Mouse (Mus musculus) gastrocnemius, adult 2 months (tissue): ENCODE data around the gene S100a5. TPM values are rescaled to one million over a fixed set of nuclear protein-coding genes. Genes with fewer than 3 reads are reported as not detected.

Source experiments
- DNase-seq: peaks from one replicate; pipeline ENCODE4 v3.0.0; 2022
- H3K27ac ChIP-seq: fragments of 200-600 bp; 2 replicates; pipeline ENCODE4 v1.8.1; 2022; ENCODE audit warnings: mild to moderate bottlenecking
- H3K4me3 ChIP-seq: fragments of 200-600 bp; 2 replicates; pipeline ENCODE4 v1.8.1; 2022; ENCODE audit warnings: mild to moderate bottlenecking, moderate library complexity
- CTCF ChIP-seq: fragments of 200-600 bp; IDR thresholded peaks from 2 replicates; pipeline ENCODE4 v1.8.1; 2022; ENCODE audit warnings: antibody characterized with exemption, mild to moderate bottlenecking, moderate library complexity
- intact Hi-C: fragments of 180-260 bp; cut with DNase I; formaldehyde crosslinking; loops from one replicate; pipeline ENCODE4 v1.15.1; 2025
- total RNA-seq, 2 experiments: library from RNA; stranded (reverse); gene quantifications; 2 replicates each; pipeline ENCODE4 v1.2.3; 2021

S100a5 gene
- total RNA-seq, 2 experiments from 2014 or later = 2.7 TPM; not detected in 1

GRCm38 (mm10) chr3:90586906-90587305, 21.4 kb upstream of the S100a5 start:
- DNase-seq = peak; percentile 89
- peak overlapping the region; percentile 37 for H3K4me3 ChIP-seq
- no peak for TF ChIP-seq CTCF
- intact Hi-C loops = loop anchor here (5.0 to 10.0 kb wide), 3 partner anchors 45 to 120 kb away; partner anchors contain the start of gene S100a14
- H3K27ac ChIP-seq = peak overlapping the region; percentile 90

- Histone ChIP-seq H3K4me3 (peak overlapping the region; percentile 37), H3K27ac (peak overlapping the region; percentile 90)
- TF ChIP-seq CTCF = no peak
- no peak for DNase-seq
- intact Hi-C loops = loop anchor here (5.0 to 10.0 kb wide), 3 partner anchors 45 to 120 kb away; partner anchors contain the start of gene S100a14
These were observed 20.8 kb upstream of the S100a5 start for GRCm38 (mm10) chr3:90587361-90588101.

- intact Hi-C loops = loop anchor here (5.0 to 10.0 kb wide), 3 partner anchors 47 to 118 kb away; partner anchors contain the start of gene S100a14
These were observed 18.9 kb upstream of the S100a5 start for GRCm38 (mm10) chr3:90589390-90589789.

GRCm38 (mm10) chr3:90589947-90590346, 18.4 kb upstream of the S100a5 start, which contains the start of gene S100a2:
S100a2 (plus strand) TSS chr3:90590247.
- intact Hi-C loops = loop anchor here (5.0 to 10.0 kb wide), 3 partner anchors 48 to 117 kb away; partner anchors contain the start of gene S100a14
- DNase-seq = no peak
- TF ChIP-seq CTCF = no peak
- no peak within 1 kb of the TSS for H3K4me3 ChIP-seq
- peak within 1 kb of the TSS; percentile 53 for H3K27ac ChIP-seq

More at GRCm38 (mm10) chr3:90589390-90589789, 18.9 kb upstream of the S100a5 start:
- TF ChIP-seq CTCF = no peak
- no peak for DNase-seq
- H3K27ac ChIP-seq = peak overlapping the region; percentile 53
- no peak overlapping the region for H3K4me3 ChIP-seq

GRCm38 (mm10) chr3:90594466-90594865, 13.9 kb upstream of the S100a5 start:
- intact Hi-C loops = no loop called here
- TF ChIP-seq CTCF = no peak
- DNase-seq = no peak
- Histone ChIP-seq H3K27ac (no peak overlapping the region), H3K4me3 (no peak overlapping the region)

GRCm38 (mm10) chr3:90595556-90595955, 12.8 kb upstream of the S100a5 start:
- Histone ChIP-seq H3K27ac (no peak overlapping the region), H3K4me3 (no peak overlapping the region)
- TF ChIP-seq CTCF = no peak
- no peak for DNase-seq
- intact Hi-C loops = no loop called here

- H3K4me3 ChIP-seq = no peak overlapping the region
- H3K27ac ChIP-seq = peak overlapping the region; percentile 25; the same call in 1 of the 2 replicates
- no peak for DNase-seq
- intact Hi-C loops = no loop called here
- TF ChIP-seq CTCF = no peak
These were observed 11.5 kb upstream of the S100a5 start for GRCm38 (mm10) chr3:90596810-90597209.

GRCm38 (mm10) chr3:90597736-90598135, 10.6 kb upstream of the S100a5 start:
- intact Hi-C loops = no loop called here
- TF ChIP-seq CTCF = no peak
- DNase-seq = no peak
- H3K4me3 ChIP-seq = no peak overlapping the region
- H3K27ac ChIP-seq = peak overlapping the region; percentile 25; the same call in 1 of the 2 replicates

- intact Hi-C loops = no loop called here
- no peak for TF ChIP-seq CTCF
- no peak for DNase-seq
- H3K27ac ChIP-seq = no peak overlapping the region
- H3K4me3 ChIP-seq = no peak overlapping the region
These were observed 10.1 kb upstream of the S100a5 start for GRCm38 (mm10) chr3:90598212-90598611.

- TF ChIP-seq CTCF = no peak
- intact Hi-C loops = no loop called here
- Histone ChIP-seq H3K4me3 (no peak overlapping the region), H3K27ac (peak overlapping the region; percentile 72)
- DNase-seq = no peak
These were observed 8.9 kb upstream of the S100a5 start for GRCm38 (mm10) chr3:90599401-90599800.

GRCm38 (mm10) chr3:90600036-90600435, 8.3 kb upstream of the S100a5 start:
- peak overlapping the region; percentile 72 for H3K27ac ChIP-seq
- no peak for TF ChIP-seq CTCF

GRCm38 (mm10) chr3:90600458-90601195, 7.7 kb upstream of the S100a5 start:
- DNase-seq = peak; percentile 73
- Histone ChIP-seq H3K4me3 (no peak overlapping the region), H3K27ac (peak overlapping the region; percentile 72)
- no peak for TF ChIP-seq CTCF
- intact Hi-C loops = no loop called here

More at GRCm38 (mm10) chr3:90600036-90600435, 8.3 kb upstream of the S100a5 start:
- H3K4me3 ChIP-seq = no peak overlapping the region
- DNase-seq = no peak
- intact Hi-C loops = no loop called here
